Mouse (Mus musculus): ENCODE data around the gene Prl4a1. TPM values are rescaled to one million over a fixed set of nuclear protein-coding genes. Genes with fewer than 3 reads are reported as not detected.
A peak's percentile ranks its signal among the peaks of the same experiment; 100 is the strongest.
"Not testable (repeated sequence)": the region's sequence is repeated elsewhere in the genome, so short reads cannot be mapped to it uniquely, and the experiment has no call there.

Gene Prl4a1
- not detected in 2 replicates for total RNA-seq (2014; rRNA removed)
- polyA plus RNA-seq (2015; fragmentation: Nextera tagmentation; extraction: Ambion mirVana): not detected in 2 replicates

- ATAC-seq (no peak), DNase-seq (no peak)
- Histone ChIP-seq H3K4me2 (ENCODE audit: low read depth) (no peak within 1 kb of the TSS), H3K4me3 (ENCODE audit: low read depth, low read length) (no peak within 1 kb of the TSS), H3K9me3 (ENCODE audit: low read length) (no peaks in the 10 kb centered on the region), H3K9ac (no peak within 1 kb of the TSS), H3K4me1 (ENCODE audit: insufficient read depth) (no peaks in the 10 kb centered on the region), H3K27ac (ENCODE audit: low read depth, low read length) (no peak within 1 kb of the TSS), H3K36me3 (ENCODE audit: insufficient read depth) (no peaks in the 10 kb centered on the region), H3K27me3 (ENCODE audit: insufficient read depth, low read length) (no peaks in the 10 kb centered on the region)
- no peak for TF ChIP-seq CTCF (IDR thresholded peaks at IDR 0.05; ENCODE audit: low read depth)
- 93% methylated on average over 3 of the region's 3 CpGs for WGBS
These were observed at the start of gene Prl4a1 for GRCm38 (mm10) chr13:28015912-28016311. Gene Prl4a1, plus strand, starts transcription at chr13:28016212.

GRCm38 (mm10) chr13:27972931-27973330 is 43.1 kb upstream of the Prl4a1 start:
- Histone ChIP-seq H3K4me2 (ENCODE audit: low read depth) (no peak overlapping the region), H3K27me3 (ENCODE audit: insufficient read depth, low read length) (no peaks in the 10 kb centered on the region), H3K4me3 (ENCODE audit: low read depth, low read length) (no peak overlapping the region), H3K36me3 (ENCODE audit: insufficient read depth) (no peaks in the 10 kb centered on the region), H3K4me1 (ENCODE audit: insufficient read depth) (no peaks in the 10 kb centered on the region), H3K27ac (ENCODE audit: low read depth, low read length) (no peak overlapping the region), H3K9ac (no peak overlapping the region), H3K9me3 (ENCODE audit: low read length) (no peaks in the 10 kb centered on the region)
- 80% methylated on average over 1 of the region's 1 CpGs for WGBS
- ATAC-seq (no peak), DNase-seq (no peak)
- TF ChIP-seq CTCF (IDR thresholded peaks at IDR 0.05; ENCODE audit: low read depth): no peak

GRCm38 (mm10) chr13:27974281-27974680 is 41.7 kb upstream of the Prl4a1 start:
- not testable (repeated sequence) for H3K9ac ChIP-seq; H3K27ac ChIP-seq (ENCODE audit: low read depth, low read length); H3K4me1 ChIP-seq (ENCODE audit: insufficient read depth); H3K36me3 ChIP-seq (ENCODE audit: insufficient read depth); H3K4me2 ChIP-seq (ENCODE audit: low read depth); DNase-seq; H3K9me3 ChIP-seq (ENCODE audit: low read length); H3K27me3 ChIP-seq (ENCODE audit: insufficient read depth, low read length); ATAC-seq; H3K4me3 ChIP-seq (ENCODE audit: low read depth, low read length)
- WGBS: 75% methylated on average over 2 of the region's 2 CpGs

GRCm38 (mm10) chr13:27977646-27978045 is 38.4 kb upstream of the Prl4a1 start:
- H3K9ac ChIP-seq: no peak overlapping the region
- no peaks in the 10 kb centered on the region for H3K36me3 ChIP-seq (ENCODE audit: insufficient read depth)
- peak; percentile 8 for DNase-seq
- no peak for TF ChIP-seq CTCF (IDR thresholded peaks at IDR 0.05; ENCODE audit: low read depth)
- no peaks in the 10 kb centered on the region for H3K27me3 ChIP-seq (ENCODE audit: insufficient read depth, low read length)
- ATAC-seq: no peak
- no peak overlapping the region for H3K27ac ChIP-seq (ENCODE audit: low read depth, low read length)
- no peaks in the 10 kb centered on the region for H3K4me1 ChIP-seq (ENCODE audit: insufficient read depth)
- H3K4me2 ChIP-seq (ENCODE audit: low read depth): no peak overlapping the region
- 54% methylated on average over 2 of the region's 2 CpGs for WGBS
- no peak overlapping the region for H3K4me3 ChIP-seq (ENCODE audit: low read depth, low read length)
- no peaks in the 10 kb centered on the region for H3K9me3 ChIP-seq (ENCODE audit: low read length)

- DNase-seq: not testable (repeated sequence)
These were observed 19.5 kb upstream of the Prl4a1 start for GRCm38 (mm10) chr13:27996557-27996956.

GRCm38 (mm10) chr13:28029330-28029729 is 13.3 kb downstream of the Prl4a1 start:
- Histone ChIP-seq H3K9me3 (ENCODE audit: low read length) (no peaks in the 10 kb centered on the region), H3K4me3 (ENCODE audit: low read depth, low read length) (no peak overlapping the region), H3K27me3 (ENCODE audit: insufficient read depth, low read length) (no peaks in the 10 kb centered on the region), H3K27ac (ENCODE audit: low read depth, low read length) (no peak overlapping the region), H3K4me1 (ENCODE audit: insufficient read depth) (no peaks in the 10 kb centered on the region), H3K9ac (no peak overlapping the region), H3K36me3 (ENCODE audit: insufficient read depth) (no peaks in the 10 kb centered on the region), H3K4me2 (ENCODE audit: low read depth) (no peak overlapping the region)
- DNase-seq: no peak
- TF ChIP-seq CTCF (IDR thresholded peaks at IDR 0.05; ENCODE audit: low read depth): no peak
- ATAC-seq: no peak

More at GRCm38 (mm10) chr13:27996557-27996956, 19.5 kb upstream of the Prl4a1 start:
- ATAC-seq; H3K4me1 ChIP-seq (ENCODE audit: insufficient read depth); H3K27me3 ChIP-seq (ENCODE audit: insufficient read depth, low read length); H3K9ac ChIP-seq; H3K36me3 ChIP-seq (ENCODE audit: insufficient read depth); H3K4me3 ChIP-seq (ENCODE audit: low read depth, low read length); H3K27ac ChIP-seq (ENCODE audit: low read depth, low read length); H3K4me2 ChIP-seq (ENCODE audit: low read depth); H3K9me3 ChIP-seq (ENCODE audit: low read length): not testable (repeated sequence)
- WGBS: 85% methylated on average over 3 of the region's 3 CpGs

- H3K36me3 ChIP-seq (ENCODE audit: insufficient read depth): no peaks in the 10 kb centered on the region
- H3K9me3 ChIP-seq (ENCODE audit: low read length): no peaks in the 10 kb centered on the region
- ATAC-seq: no peak
- TF ChIP-seq CTCF (IDR thresholded peaks at IDR 0.05; ENCODE audit: low read depth): no peak
- no peak for DNase-seq
- H3K4me1 ChIP-seq (ENCODE audit: insufficient read depth): no peaks in the 10 kb centered on the region
- H3K27me3 ChIP-seq (ENCODE audit: insufficient read depth, low read length): no peaks in the 10 kb centered on the region
- 93% methylated on average over 3 of the region's 3 CpGs for WGBS
- H3K9ac ChIP-seq: no peak overlapping the region
- H3K27ac ChIP-seq (ENCODE audit: low read depth, low read length): no peak overlapping the region
- H3K4me2 ChIP-seq (ENCODE audit: low read depth): no peak overlapping the region
- no peak overlapping the region for H3K4me3 ChIP-seq (ENCODE audit: low read depth, low read length)
These were observed 53.3 kb downstream of the Prl4a1 start for GRCm38 (mm10) chr13:28069315-28069714.

Other genes with a start within 250 kb of the Prl4a1 start
- gene Prl7c1, start 235.4 kb upstream of the Prl4a1 start, total RNA-seq (2014; rRNA removed): not detected in 2 replicates
- not detected in 2 replicates for gene Prl7c1, start 235.4 kb upstream of the Prl4a1 start, polyA plus RNA-seq (2015; fragmentation: Nextera tagmentation; extraction: Ambion mirVana)
- not detected in 2 replicates for gene Prl2a1, start 214.6 kb upstream of the Prl4a1 start, total RNA-seq (2014; rRNA removed)
- not detected in 2 replicates for gene Prl2a1, start 214.6 kb upstream of the Prl4a1 start, polyA plus RNA-seq (2015; fragmentation: Nextera tagmentation; extraction: Ambion mirVana)
- gene Prl2c1, start 166.9 kb upstream of the Prl4a1 start, total RNA-seq (2014; rRNA removed): not detected in 2 replicates
- gene Prl2c1, start 166.9 kb upstream of the Prl4a1 start, polyA plus RNA-seq (2015; fragmentation: Nextera tagmentation; extraction: Ambion mirVana): not detected in 2 replicates
- gene Prl5a1, start 126.3 kb downstream of the Prl4a1 start, total RNA-seq (2014; rRNA removed): not detected in 2 replicates
- not detected in 2 replicates for gene Prl5a1, start 126.3 kb downstream of the Prl4a1 start, polyA plus RNA-seq (2015; fragmentation: Nextera tagmentation; extraction: Ambion mirVana)
- 0.95 and 2.0 TPM in 2 replicates for gene Gm11361, start 241.3 kb downstream of the Prl4a1 start, total RNA-seq (2014; rRNA removed)
- 2.3 and 3.7 TPM in 2 replicates for gene Gm11361, start 241.3 kb downstream of the Prl4a1 start, polyA plus RNA-seq (2015; fragmentation: Nextera tagmentation; extraction: Ambion mirVana)

Data from forebrain, postnatal 0 days (tissue).